Mouse (Mus musculus): ENCODE measurements around the gene Prkn. TPM values are rescaled to one million over a fixed set of nuclear protein-coding genes. Genes with fewer than 3 reads are reported as not detected.

Gene Prkn
- total RNA-seq, 2 experiments from 2014 or later = 12.3 to 13.1 TPM

DNA sequence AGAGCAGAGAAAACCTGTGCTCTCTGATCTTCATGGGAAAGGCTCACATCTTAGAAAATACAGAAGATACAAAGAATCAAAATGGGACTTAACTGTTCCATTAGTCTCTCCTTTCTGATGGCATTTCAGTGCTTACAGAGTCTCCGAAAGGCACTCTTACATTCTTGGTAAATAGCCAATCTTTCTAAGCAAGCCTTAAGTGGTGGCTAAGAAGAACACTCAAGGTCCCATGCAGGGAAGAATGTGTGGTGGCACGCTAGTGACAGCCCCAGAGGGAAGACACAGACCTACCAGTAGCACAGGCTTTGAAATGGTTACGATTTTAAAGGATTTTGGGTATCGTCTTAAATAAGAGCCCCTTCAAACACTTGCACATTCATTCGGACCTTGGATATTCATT, 816.2 kb downstream of the Prkn start:
- no peak for DNase-seq

DNA sequence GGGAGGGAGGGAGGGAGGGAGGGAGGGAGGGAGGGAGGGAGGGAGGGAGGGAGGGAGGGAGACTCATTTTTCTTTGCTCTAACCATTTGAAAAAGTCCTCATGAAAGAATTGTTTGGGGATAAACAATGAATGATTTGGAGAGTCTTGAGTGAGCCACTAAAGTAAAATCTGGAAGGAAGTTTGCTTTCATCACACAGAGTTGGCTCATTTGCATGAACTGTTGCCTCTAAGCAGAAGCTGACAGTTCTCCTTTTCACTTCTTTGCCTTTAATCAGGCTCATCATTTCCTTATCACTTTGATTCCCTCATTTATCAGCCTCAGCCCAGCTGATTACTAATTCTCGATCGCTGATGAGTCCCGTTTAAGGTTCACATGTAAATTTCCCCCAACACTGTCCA, 816.7 kb downstream of the Prkn start:
- no peak for DNase-seq

- no peak for DNase-seq
Observed at GRCm38 (mm10) chr17:11661898-11662297, 821.7 kb downstream of the Prkn start.

- DNase-seq = no peak
Observed at GRCm38 (mm10) chr17:11663437-11663836, 823.3 kb downstream of the Prkn start.

DNA sequence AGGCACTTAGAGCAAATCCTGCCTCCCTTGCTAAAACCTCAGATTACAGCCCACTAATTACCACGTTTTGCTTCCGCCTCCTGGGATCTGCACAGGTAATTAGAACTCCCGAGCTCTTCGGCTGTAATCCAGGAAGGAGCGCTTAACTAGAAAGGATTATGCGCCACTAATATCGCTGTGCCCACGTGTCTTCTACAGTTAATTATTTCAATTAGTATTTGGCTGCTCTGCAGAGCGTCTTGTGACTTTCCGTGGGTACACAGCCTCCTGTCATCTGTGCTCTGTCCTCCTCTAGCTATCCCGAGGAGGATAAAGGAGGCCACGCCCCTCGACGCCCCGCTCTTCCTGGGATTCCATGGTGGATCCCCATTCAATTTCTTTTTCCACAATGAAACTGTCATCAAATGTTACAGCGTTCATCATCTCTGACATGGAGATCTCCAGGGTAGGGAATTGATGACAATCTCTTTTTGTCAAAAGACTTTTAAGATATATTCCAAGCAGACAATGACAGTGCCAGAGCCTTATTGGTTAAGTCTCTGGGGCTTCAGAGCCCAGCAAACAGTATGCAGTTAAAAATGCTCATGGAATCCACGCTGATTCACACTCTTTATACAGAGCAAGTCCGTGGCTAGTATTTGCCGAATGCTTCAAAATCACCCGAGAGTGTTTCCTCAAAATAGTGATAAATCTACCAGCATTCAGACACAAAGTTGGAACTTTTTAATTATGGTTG, 824.6 kb downstream of the Prkn start:
- DNase-seq = no peak

DNA sequence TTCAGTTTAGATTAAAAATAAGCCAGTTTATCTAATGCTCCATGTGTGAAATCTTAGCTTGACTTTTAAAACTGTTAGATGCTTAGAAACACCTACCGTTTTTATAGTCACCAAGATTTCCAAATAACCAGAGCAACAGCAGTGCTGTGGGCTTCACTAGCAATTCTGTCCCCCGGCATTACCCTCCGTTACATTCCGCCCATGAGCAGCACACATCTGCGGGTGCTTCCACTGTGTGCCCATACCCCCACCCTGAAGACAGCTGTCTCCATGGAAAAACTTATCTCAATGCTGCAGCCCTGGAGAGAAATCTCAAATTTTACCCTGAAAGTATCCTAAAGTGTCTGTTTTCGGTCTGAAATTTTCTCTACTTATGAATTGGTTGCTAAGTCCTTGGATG, 839.5 kb downstream of the Prkn start:
- no peak for DNase-seq

- no peak for DNase-seq
Observed at GRCm38 (mm10) chr17:11680456-11680855, 840.3 kb downstream of the Prkn start.

DNA sequence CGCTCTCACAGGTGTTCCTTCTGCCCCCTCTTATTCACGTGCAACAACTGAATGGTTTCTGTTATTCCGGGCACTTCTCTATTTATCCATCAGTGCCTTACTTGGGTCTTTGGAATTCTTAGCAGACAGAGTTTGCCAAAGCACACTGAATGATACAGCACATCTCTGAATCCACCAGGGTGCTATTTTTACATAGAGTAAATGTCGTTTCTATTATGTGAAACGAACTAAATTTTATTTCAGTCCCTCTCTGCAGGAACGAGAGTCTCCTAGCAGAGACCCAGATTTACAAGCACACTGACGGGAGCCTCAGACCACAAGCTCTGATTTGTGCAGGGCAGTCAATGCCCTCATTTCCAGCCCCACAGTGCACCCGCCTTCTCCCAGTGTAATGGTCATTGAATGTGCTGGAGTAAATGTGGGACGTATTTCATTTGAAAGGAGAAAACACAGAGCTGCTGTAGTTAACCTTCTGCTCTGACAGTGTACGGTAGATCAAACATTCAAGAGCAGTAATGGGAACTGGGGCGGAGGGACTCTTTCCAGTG, 841.7 kb downstream of the Prkn start:
- DNase-seq = no peak

DNA sequence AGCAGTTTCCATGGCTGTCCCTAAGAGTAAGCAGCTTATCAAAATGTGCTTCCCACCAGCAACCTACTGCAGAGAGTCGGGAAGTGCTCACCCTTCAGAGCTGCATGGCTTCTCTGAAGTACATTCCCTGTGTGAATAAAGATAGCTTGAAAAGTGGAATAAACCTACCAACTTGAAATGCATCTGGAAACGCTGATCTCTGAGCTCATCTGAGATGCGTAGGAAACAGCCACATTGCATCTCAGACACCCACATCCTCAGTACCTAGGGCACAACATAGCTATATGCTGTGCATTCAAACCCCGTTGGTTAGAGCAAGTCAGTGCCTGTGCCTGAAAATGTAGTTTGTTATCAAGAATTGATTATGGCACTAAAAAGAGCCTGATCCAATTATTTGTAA, 864.8 kb downstream of the Prkn start:
- DNase-seq = no peak

- no peak for DNase-seq
Observed at GRCm38 (mm10) chr17:11705761-11706160, 865.6 kb downstream of the Prkn start.

DNA sequence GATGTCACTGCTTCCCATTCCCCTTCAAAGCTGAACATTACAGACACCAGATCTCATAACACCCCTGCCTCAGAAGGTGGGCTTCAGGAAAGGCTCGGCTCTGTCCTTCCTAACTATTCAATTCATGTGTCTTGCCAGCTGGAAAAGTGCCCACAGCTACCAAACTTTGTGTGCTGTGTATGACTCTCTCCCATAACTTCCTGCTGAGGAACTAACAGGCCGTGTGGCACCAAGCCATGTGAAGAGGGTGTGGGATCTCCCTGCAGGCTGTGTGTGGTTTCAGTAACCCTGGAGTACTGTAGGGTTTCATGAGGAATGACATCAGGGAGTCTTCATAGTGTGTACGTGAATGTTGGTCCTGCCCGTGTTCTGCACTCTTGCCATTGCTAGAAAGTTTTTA, 871.9 kb downstream of the Prkn start:
- DNase-seq = no peak

DNA sequence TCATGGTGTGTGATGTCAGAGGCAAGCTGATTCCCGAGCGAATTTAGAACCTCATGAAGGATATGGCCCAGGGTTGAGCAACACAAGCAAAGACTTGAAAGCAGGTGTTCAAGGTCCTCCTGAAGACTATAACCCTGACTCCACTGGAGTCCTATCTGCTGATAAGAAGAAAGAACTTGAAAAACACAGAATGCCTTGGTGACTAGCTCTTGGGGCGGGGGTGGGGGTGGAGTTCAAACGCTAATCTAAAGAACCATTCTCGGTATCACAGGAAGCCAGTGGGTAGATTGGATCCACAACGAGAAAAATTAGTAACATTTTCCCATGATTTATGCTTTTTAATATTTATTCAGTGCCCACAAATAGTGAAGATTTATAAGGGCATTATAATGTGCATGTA, 879.6 kb downstream of the Prkn start:
- DNase-seq = no peak

- DNase-seq = no peak
Observed at GRCm38 (mm10) chr17:11721906-11722305, 881.7 kb downstream of the Prkn start.

DNA sequence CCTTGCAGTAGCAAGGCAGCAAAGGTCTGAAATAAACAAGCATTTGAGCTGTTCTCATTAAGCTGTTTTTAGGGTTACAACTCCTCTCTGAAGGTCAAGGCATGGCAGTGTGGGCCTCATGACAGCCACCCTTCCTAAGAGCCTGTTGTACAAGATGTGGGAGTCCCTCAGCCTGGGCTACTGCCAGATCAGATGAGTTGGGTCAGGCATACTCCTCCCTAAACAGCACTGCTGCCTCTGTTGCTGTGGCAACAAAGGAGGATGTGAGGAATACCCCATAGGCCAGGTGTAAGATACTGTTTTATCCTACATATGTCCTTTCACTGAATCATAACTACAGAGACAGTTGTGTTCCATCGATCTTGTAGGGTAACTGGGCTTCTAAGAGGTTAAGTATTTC, 882.3 kb downstream of the Prkn start:
- DNase-seq = no peak

DNA sequence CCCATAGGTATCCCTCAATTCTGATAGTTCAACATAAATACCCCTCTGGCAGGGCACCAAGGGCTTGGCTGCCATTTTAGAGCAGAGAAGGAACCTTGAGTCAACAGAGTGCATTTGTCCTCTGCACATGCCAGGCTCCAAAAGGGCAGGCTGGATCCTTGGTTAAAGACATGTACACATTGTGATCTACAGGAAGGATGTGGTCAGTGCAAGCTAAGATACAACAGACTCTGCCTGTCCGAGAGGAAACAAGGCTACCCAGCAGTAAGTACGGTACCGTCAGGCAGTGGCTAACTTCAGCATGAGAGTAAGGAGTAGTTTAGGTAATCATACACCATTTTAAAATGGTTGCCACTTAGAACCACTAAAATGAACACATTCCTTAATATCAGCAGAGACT, 884.0 kb downstream of the Prkn start:
- DNase-seq = no peak

GRCm38 (mm10) chr17:11727101-11727500, 886.9 kb downstream of the Prkn start:
- no peak for DNase-seq

DNA sequence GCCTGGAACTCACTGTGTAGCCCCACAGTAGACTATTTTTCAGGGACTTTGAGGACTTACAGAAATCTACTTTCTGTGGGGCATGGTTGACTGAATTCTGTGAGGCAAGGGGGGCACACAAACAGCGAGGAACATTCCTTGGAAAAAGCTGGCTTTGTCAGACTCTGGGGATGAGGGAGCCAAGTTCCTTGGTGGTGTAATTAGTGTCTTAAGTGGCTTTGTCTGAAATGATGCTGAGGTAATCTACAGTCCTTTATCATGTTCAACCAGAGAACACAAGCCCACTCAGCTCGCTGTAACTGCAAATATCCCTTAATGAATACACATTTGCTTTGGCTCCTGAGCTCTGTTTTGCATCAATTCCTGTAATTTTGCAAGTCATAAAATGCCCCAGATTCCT, 888.1 kb downstream of the Prkn start:
- DNase-seq = no peak

GRCm38 (mm10) chr17:11730656-11731594, 890.7 kb downstream of the Prkn start:
- DNase-seq = no peak

GRCm38 (mm10) chr17:11735158-11735877, 895.1 kb downstream of the Prkn start:
- no peak for DNase-seq

- no peak for DNase-seq
Observed at GRCm38 (mm10) chr17:11736531-11736930, 896.3 kb downstream of the Prkn start.

DNA sequence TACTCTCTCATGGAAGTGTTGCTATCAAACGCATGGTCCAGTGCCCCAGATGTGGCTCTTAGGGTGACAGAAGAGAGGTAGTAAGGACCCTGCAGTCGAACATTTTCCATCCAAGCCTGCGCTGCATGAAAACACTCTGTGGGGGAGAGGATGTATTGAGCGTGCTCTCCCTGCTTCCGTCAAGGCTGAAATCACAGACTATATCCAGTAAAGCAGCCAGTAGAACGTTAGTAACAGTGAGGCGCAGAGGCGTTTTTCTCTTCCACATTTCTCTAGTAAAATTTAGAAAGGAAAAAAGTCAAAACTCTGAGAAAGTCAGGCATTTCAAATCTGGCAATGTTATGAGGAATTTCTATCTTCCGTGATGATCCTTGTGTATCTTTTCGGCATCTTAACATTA, 897.7 kb downstream of the Prkn start:
- DNase-seq = no peak

- no peak for DNase-seq
Observed at GRCm38 (mm10) chr17:11740716-11741115, 900.5 kb downstream of the Prkn start.

GRCm38 (mm10) chr17:11741161-11741560, 901.0 kb downstream of the Prkn start:
- no peak for DNase-seq
